Mouse (Mus musculus) gastrocnemius, postnatal 36 days (tissue): ENCODE data around the gene Neurl2. TPM values are rescaled to one million over a fixed set of nuclear protein-coding genes. Genes with fewer than 3 reads are reported as not detected.
A peak's percentile ranks its signal among the peaks of the same experiment; 100 is the strongest.
"Not testable (repeated sequence)": the region's sequence is repeated elsewhere in the genome, so short reads cannot be mapped to it uniquely, and the experiment has no call there.

Source experiments
- DNase-seq, 2 experiments: peaks; one replicate each; pipeline ENCODE4 v3.0.0; 2022
- intact Hi-C: fragments of 180-260 bp; cut with DNase I; formaldehyde crosslinking; loops from one replicate; pipeline ENCODE4 v1.15.1; 2025
- long read RNA-seq, 2 experiments: library from polyadenylated mRNA; stranded (forward); transcript quantifications; one replicate each; pipeline ENCODE4 v2.0.0; 2021
- total RNA-seq, 2 experiments: library from RNA; stranded (reverse); gene quantifications; 2 replicates each; pipeline ENCODE4 v1.2.3; 2021

The Neurl2 gene
- total RNA-seq: 10 to 100 TPM; 35.8 to 36.3 TPM
- long read RNA-seq, experiment 1, transcript Neurl2-201 (2 exons, 1,014 nt): major isoform, 125 of 131 reads
- long read RNA-seq, experiment 1, partial matches to known transcripts: 0 of 131 reads
- long read RNA-seq, experiment 1, other reads (novel, unspliced or antisense): 6 of 131 reads
- long read RNA-seq, experiment 2, transcript Neurl2-201 (2 exons, 1,014 nt): major isoform, 160 of 165 reads
- long read RNA-seq, experiment 2, partial matches to known transcripts: 1 of 165 reads
- long read RNA-seq, experiment 2, other reads (novel, unspliced or antisense): 4 of 165 reads

DNA sequence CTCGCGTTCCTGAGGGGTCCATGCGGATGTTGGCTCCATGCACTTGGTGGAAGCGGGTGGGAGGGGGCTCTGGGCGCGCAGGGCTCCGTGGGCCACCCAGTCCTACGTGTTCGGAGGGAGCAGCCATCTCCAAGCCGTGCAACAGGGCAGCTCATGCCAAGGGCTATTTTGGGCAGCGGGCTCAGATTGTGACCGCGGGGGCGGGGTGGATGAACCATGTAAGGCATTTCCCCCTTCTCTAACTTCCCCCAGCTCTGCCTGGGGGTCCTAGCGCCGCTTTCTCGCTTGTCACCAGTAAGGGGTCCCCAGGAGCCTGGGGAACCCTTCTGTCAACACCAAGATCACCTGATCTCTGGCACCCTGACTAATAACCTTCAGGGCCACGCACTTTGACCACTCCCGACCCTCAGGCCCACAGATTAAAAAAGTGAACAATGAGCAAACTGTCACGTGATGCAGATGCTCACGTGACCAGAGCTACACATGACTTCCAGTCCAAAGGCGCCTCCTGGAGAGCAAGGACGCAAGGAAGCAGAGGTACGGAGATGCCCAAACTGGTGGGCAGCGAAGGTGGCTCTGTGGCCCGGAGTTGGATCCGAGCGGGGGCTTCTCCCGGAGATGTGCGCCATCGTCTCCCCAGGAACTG is at the start of gene Neurl2:
Gene Neurl2 (minus strand): TSS at position 143 of the 646 bp plus-strand sequence.
- intact Hi-C loops: loop anchor here (10.0 kb wide), 1 partner anchor 71 kb away; no protein-coding TSS in a partner anchor
- peak; percentile 82 to 88 for DNase-seq

- DNase-seq: no peak
- intact Hi-C loops: no loop called here
Observed at GRCm38 (mm10) chr2:164882619-164883018, 49.4 kb upstream of the Neurl2 start.

GRCm38 (mm10) chr2:164879568-164880277 is 46.5 kb upstream of the Neurl2 start:
- intact Hi-C loops: loop anchor here (2.0 kb wide), 1 partner anchor 31 kb away; the partner anchor contains the start of gene Zfp335
- peak; percentile 89 to 92 for DNase-seq

DNA sequence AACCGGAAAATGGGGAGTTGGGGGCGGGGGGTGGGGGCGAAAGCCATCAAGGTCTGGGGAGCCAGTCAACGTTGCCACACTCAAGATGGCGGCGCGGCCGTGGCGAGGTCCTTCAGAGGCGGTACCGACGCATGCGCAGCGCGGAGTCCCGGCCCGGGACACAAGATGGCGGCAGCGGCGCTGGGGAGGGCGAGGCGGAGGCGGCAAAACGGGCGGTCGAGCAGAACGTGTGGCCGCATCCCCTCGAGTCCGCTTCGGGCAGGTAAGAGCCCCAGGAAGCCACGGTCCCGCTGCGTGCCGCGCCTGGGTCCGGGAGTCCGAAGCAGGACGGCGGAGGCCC is 45.9 kb upstream of the Neurl2 start, which contains the start of gene Pcif1:
Gene Pcif1 (plus strand): TSS at position 77 of the 340 bp plus-strand sequence.
- intact Hi-C loops: no loop called here
- DNase-seq: peak; percentile 87 to 96

GRCm38 (mm10) chr2:164878509-164879227 is 45.4 kb upstream of the Neurl2 start:
- peak; percentile 58 to 60 for DNase-seq
- intact Hi-C loops: no loop called here

DNA sequence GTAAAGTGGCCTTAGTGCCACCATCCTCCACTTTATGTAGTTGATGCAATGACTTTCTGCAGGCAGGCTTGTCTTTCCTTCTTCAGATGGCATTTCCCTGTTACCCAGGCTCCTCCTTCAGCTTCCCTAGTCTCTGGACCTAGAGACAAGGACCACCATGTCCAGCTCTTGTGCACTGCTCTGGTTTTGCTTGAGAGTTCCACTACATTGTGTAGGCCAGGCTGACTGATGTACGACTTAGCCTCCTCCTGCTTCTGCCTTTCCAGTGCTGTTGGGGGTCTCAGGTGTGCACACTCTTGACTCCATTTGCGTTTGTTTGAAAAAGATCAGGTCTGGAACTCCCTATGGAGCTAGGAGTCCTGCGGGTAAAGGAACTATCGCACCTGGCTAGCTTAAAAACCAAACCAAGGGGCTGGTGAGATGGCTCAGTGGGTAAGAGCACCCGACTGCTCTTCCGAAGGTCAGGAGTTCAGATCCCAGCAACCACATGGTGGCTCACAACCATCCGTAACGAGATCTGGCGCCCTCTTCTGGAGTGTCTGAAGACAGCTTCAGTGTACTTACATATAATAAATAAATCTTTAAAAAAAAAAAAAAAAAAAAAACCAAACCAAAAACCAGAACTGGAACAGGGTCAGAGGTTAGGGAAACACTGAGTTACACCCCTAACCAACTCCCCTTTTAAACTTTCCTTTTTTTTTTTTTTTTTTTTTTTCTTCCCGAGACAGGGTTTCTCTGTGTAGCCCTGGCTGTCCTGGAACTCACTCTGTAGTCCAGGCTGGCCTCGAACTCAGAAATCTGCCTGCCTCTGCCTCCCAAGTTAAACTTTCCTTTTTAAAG is 44.3 kb upstream of the Neurl2 start:
- intact Hi-C loops, DNase-seq: not testable (repeated sequence)

GRCm38 (mm10) chr2:164875648-164876047 is 42.4 kb upstream of the Neurl2 start:
- intact Hi-C loops, DNase-seq: not testable (repeated sequence)

- no peak for DNase-seq
- intact Hi-C loops: no loop called here
Observed at GRCm38 (mm10) chr2:164874239-164874769, 41.0 kb upstream of the Neurl2 start.

GRCm38 (mm10) chr2:164873621-164874020 is 40.4 kb upstream of the Neurl2 start:
- intact Hi-C loops: no loop called here
- DNase-seq: no peak

- intact Hi-C loops: no loop called here
- no peak for DNase-seq
Observed at GRCm38 (mm10) chr2:164871602-164872303, 38.5 kb upstream of the Neurl2 start.

GRCm38 (mm10) chr2:164868491-164868890 is 35.2 kb upstream of the Neurl2 start:
- intact Hi-C loops: no loop called here
- no peak for DNase-seq

GRCm38 (mm10) chr2:164867566-164867965 is 34.3 kb upstream of the Neurl2 start:
- no peak for DNase-seq
- intact Hi-C loops: no loop called here

DNA sequence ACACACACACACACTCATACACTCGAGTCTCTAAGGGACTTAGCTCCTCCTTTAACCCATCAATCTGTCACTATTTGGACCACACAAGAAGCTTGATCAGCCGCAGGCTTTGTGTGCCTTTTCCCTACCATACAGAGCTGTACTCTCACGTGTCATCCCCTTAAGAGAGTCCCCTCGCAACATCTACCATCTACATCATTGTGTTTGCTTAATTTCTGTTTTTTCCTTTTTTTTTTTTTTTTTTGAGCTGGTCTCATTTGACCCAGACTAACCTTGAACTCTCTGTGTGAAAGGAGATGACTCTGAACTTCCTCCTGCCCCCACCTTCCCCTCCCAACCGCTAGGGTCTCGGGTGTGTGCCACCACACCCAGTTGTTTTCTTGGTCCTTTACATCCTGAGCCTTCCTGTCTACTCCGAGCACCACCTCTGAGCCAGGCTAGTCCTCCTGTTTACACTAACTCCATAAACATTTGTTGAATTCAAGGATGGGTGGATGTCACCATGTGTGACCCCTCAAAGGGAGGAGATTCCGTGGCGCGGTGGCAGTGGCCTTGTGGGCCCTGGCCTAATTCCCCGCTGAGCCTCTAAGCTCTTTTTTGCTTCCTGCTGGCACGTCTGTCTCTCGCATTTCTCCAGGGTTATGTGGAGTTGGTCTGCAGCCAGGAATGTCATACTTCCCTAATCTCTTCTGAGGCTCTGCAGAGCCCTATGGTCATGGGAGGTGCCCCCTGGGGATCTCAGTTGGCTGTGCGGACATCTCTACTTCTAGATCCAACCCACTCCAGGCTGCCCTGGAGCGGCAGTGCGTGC is 33.7 kb upstream of the Neurl2 start:
- DNase-seq: peak in 1 of 2 experiments; percentile 41
- intact Hi-C loops: no loop called here

GRCm38 (mm10) chr2:164864593-164864992 is 31.3 kb upstream of the Neurl2 start:
- DNase-seq: no peak
- intact Hi-C loops: no loop called here

DNA sequence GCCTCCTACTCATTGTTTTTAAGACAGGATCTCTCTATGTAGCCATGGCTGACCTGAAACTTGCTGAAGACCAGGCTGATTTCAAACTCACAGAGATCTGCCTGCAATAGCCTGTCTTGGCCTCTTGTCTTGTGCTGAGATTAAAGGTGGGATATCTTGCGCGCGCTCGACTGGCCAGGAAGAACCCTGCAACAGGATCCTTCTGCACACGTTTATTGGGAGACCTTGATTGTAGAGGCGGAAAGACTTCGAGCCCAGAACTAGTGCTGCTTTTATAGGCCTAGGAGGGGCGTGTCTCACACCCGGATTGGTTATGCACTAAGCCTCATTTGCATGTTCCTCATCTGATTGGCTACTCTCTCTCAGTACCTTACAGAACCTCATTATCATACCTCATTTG is 30.2 kb upstream of the Neurl2 start:
- DNase-seq, intact Hi-C loops: not testable (repeated sequence)

DNA sequence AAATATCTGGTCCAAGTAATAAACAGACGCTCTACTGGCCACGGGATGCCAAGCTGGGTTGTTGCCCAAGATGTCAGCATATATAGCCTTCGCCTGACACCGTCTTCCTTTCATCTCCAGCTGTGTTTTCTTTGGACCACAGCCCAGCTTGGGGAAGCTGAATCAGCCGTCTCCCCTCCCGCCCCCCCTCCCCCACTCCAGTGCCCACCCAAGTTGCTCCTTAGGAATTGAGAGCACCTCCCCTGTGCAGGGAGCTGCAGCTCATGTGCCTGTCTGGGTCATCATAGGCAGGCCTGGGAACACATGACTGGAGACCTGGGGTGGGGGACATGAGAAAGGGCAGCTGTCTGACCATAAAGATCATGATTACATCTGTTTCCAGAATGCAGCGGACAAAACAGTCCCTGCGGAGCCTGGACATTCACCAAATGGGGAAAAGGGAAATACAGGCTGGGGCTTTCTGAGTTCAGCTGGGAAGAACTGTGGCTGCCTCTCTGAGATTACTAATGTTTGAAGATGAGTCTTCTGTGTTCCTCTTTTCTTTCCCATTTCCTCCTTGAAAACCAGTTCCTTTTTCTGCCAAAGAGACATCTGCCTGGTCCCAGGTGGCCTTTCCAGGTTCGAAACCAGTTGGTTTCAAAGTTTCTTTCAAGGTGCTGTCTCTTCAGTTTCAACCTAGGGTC is 29.1 kb upstream of the Neurl2 start:
- intact Hi-C loops: no loop called here
- peak in 1 of 2 experiments; percentile 39 for DNase-seq

GRCm38 (mm10) chr2:164861094-164861493 is 27.8 kb upstream of the Neurl2 start:
- no peak for DNase-seq
- intact Hi-C loops: loop anchor here (2.0 kb wide), 1 partner anchor 24 kb away; no protein-coding TSS in a partner anchor
